Mouse (Mus musculus) liver, embryonic 14.5 days (tissue): Measurements from ENCODE around the gene Whamm. TPM values are rescaled to one million over a fixed set of nuclear protein-coding genes. Genes with fewer than 3 reads are reported as not detected.

Experiments used
- ATAC-seq: fragments of 200-750 bp; cut with Nextera tagmentation; 2 replicates; pipeline ENCODE4 v1.8.0; 2017; ENCODE audit warnings: moderate number of reproducible peaks, mild to moderate bottlenecking, moderate library complexity; ENCODE audit not compliant: insufficient read depth
- DNase-seq, 3 experiments: peaks; one replicate each; pipeline ENCODE4 v3.0.0-alpha.2; 2012 to 2013; ENCODE audit warnings: low read depth in 3 of 3, low spot score in 3 of 3
- H3K27ac ChIP-seq: fragments of 300-500 bp; sonication (generic); 2 replicates; pipeline ENCODE4 v1.5.1; 2014; ENCODE audit warnings: moderate library complexity, mild to moderate bottlenecking, control low read depth, inconsistent platforms
- H3K27me3 ChIP-seq: fragments of 300-500 bp; sonication (generic); 2 replicates; pipeline ENCODE4 v1.6.1; 2014; ENCODE audit warnings: mild to moderate bottlenecking, low read length, moderate library complexity; ENCODE audit not compliant: control insufficient read depth, insufficient read depth
- H3K36me3 ChIP-seq: fragments of 300-500 bp; sonication (generic); replicated peaks from 2 replicates; pipeline ENCODE4 v1.6.1; 2014; ENCODE audit warnings: low read depth; ENCODE audit not compliant: control insufficient read depth, insufficient read depth
- H3K4me1 ChIP-seq, 2 experiments: fragments of 200-500 bp in 1 of 2; fragments of 300-500 bp in 1 of 2; sonication (generic) in 1 of 2; replicated peaks; 2 replicates each; pipeline ENCODE4 v1.6.1; 2012 to 2014; ENCODE audit warnings: antibody characterized with exemption in 1 of 2, inconsistent platforms in 1 of 2, low read length in 1 of 2; ENCODE audit not compliant: control insufficient read depth in 2 of 2, insufficient read depth in 2 of 2
- H3K4me2 ChIP-seq: fragments of 300-500 bp; sonication (generic); 2 replicates; pipeline ENCODE4 v1.6.1; 2014; ENCODE audit warnings: low read depth, mild to moderate bottlenecking, control low read depth, moderate library complexity
- H3K4me3 ChIP-seq, 2 experiments: fragments of 200-500 bp in 1 of 2; fragments of 300-500 bp in 1 of 2; sonication (generic) in 1 of 2; 2 replicates each; pipeline ENCODE4 v1.5.1; 2012 to 2014; ENCODE audit warnings: low read depth in 2 of 2, low read length in 2 of 2, mild to moderate bottlenecking in 2 of 2, control low read depth in 1 of 2, inconsistent platforms in 1 of 2, moderate library complexity in 1 of 2; ENCODE audit not compliant: insufficient read depth in 1 of 2
- H3K9ac ChIP-seq: fragments of 300-500 bp; sonication (generic); replicated peaks from 2 replicates; pipeline ENCODE4 v1.6.1; 2014; ENCODE audit warnings: mild to moderate bottlenecking, control low read depth, moderate library complexity
- H3K9me3 ChIP-seq: fragments of 300-500 bp; sonication (generic); 2 replicates; pipeline ENCODE4 v1.6.1; 2016; ENCODE audit warnings: low read length, mixed read lengths; ENCODE audit not compliant: control insufficient read depth
- CTCF ChIP-seq: IDR thresholded peaks from 2 replicates; pipeline ENCODE4 v1.5.1; 2016; ENCODE audit warnings: antibody characterized with exemption, low read depth, control low read depth
- EP300 ChIP-seq: IDR thresholded peaks from 2 replicates; pipeline ENCODE4 v1.6.1; 2016; ENCODE audit warnings: antibody characterized with exemption, low read depth
- WGBS: fragments of 180-500 bp; shearing (Covaris S2); extraction: QIAGEN DNeasy Blood & Tissue Kit; methylation state at CpG from one replicate; pipeline ENCODE4 v1.1.7; 2014; ENCODE audit not compliant: insufficient replicate concordance; 5-methylcytosine and 5-hydroxymethylcytosine counted together
- polyA plus RNA-seq, 2 experiments: library from polyadenylated mRNA; depleted of rRNA in 1 of 2; stranded (reverse) in 1 of 2; unstranded in 1 of 2; fragments of >200 nt; fragmentation: Nextera tagmentation in 1 of 2; extraction: Ambion mirVana in 1 of 2; gene quantifications; 2 replicates each; pipeline versions ENCODE4 v1.2.1 to v1.2.3; 2012 to 2014

Whamm gene
- polyA plus RNA-seq, 2 experiments = 6.3 to 6.9 TPM

- 10% methylated on average over 15 of the region's 15 CpGs for WGBS
- ATAC-seq (no peak), DNase-seq (peak in 1 of 3 experiments; percentile 19)
- Histone ChIP-seq H3K4me1 (peaks cover 13 to 14% of the 10 kb centered on the region in 2 experiments), H3K4me2 (peak overlapping the region; percentile 89), H3K36me3 (peaks cover 9% of the 10 kb centered on the region), H3K27me3 (no peaks in the 10 kb centered on the region), H3K27ac (peak overlapping the region; percentile 85), H3K4me3 (peak overlapping the region; percentile 67 to 80), H3K9me3 (no peaks in the 10 kb centered on the region), H3K9ac (peak overlapping the region; percentile 65)
- no peak for TF ChIP-seq EP300
- no peak for TF ChIP-seq CTCF
Observed at GRCm38 (mm10) chr7:81571941-81572441, 925 bp downstream of the Whamm start.

- 38% methylated on average over 6 of the region's 6 CpGs for WGBS
- Histone ChIP-seq H3K4me3 (peak overlapping the region; percentile 67 to 80), H3K27ac (peak overlapping the region; percentile 85), H3K4me1 (peaks cover 13 to 14% of the 10 kb centered on the region in 2 experiments), H3K27me3 (no peaks in the 10 kb centered on the region), H3K4me2 (peak overlapping the region; percentile 89), H3K9me3 (no peaks in the 10 kb centered on the region), H3K9ac (peak overlapping the region; percentile 65), H3K36me3 (peaks cover 9% of the 10 kb centered on the region)
- ATAC-seq (no peak), DNase-seq (peak in 1 of 3 experiments; percentile 14)
- TF ChIP-seq CTCF (no peak), EP300 (no peak)
Observed at GRCm38 (mm10) chr7:81572610-81573268, 1.7 kb downstream of the Whamm start.

- Histone ChIP-seq H3K27ac (peak overlapping the region; percentile 85), H3K4me2 (peak overlapping the region; percentile 89), H3K36me3 (peaks cover 16% of the 10 kb centered on the region), H3K9me3 (no peaks in the 10 kb centered on the region), H3K4me3 (peak overlapping the region; percentile 5 to 67), H3K4me1 (peaks cover 13 to 16% of the 10 kb centered on the region in 2 experiments), H3K27me3 (no peaks in the 10 kb centered on the region), H3K9ac (peak overlapping the region; percentile 65)
- ATAC-seq = no peak
- peak; percentile 58 to 63 (median 59) for DNase-seq
- 52% methylated on average over 6 of the region's 6 CpGs for WGBS
- TF ChIP-seq CTCF (no peak), EP300 (no peak)
Observed at GRCm38 (mm10) chr7:81573397-81573796, 2.3 kb downstream of the Whamm start.

GRCm38 (mm10) chr7:81573821-81574220 lies 2.8 kb downstream of the Whamm start:
- Histone ChIP-seq H3K36me3 (peaks cover 18% of the 10 kb centered on the region), H3K4me3 (peak overlapping the region in 1 of 2 experiments; percentile 5; a peak in 1 of 4 replicates)
- DNase-seq = no peak

GRCm38 (mm10) chr7:81575606-81576005 lies 4.5 kb downstream of the Whamm start:
- no peak overlapping the region for H3K4me3 ChIP-seq
- peaks cover 30% of the 10 kb centered on the region for H3K36me3 ChIP-seq
- no peak overlapping the region for H3K9ac ChIP-seq
- TF ChIP-seq EP300 (no peak), CTCF (no peak)
- H3K9me3 ChIP-seq = no peaks in the 10 kb centered on the region
- DNase-seq (no peak), ATAC-seq (no peak)
- H3K27me3 ChIP-seq = no peaks in the 10 kb centered on the region
- peaks cover 13 to 20% of the 10 kb centered on the region in 2 experiments for H3K4me1 ChIP-seq
- no peak overlapping the region for H3K27ac ChIP-seq
- no peak overlapping the region for H3K4me2 ChIP-seq
- WGBS = 91% methylated on average over 10 of the region's 10 CpGs

More at GRCm38 (mm10) chr7:81573821-81574220, 2.8 kb downstream of the Whamm start:
- WGBS = 84% methylated on average over 9 of the region's 9 CpGs
- Histone ChIP-seq H3K27me3 (no peaks in the 10 kb centered on the region), H3K9me3 (no peaks in the 10 kb centered on the region), H3K4me2 (peak overlapping the region; percentile 89), H3K4me1 (peaks cover 13 to 20% of the 10 kb centered on the region in 2 experiments), H3K27ac (peak overlapping the region; percentile 85), H3K9ac (no peak overlapping the region)
- no peak for TF ChIP-seq CTCF
- TF ChIP-seq EP300 = no peak
- no peak for ATAC-seq
